Mouse (Mus musculus) embryonic fibroblast, embryonic 13.5 days (primary cell): ENCODE data around the gene Socs5. TPM values are rescaled to one million over a fixed set of nuclear protein-coding genes. Genes with fewer than 3 reads are reported as not detected.

Source experiments
- H3K27ac ChIP-seq: 2 replicates; pipeline ENCODE4 v1.5.1; 2012; ENCODE audit warnings: low read length, control low read depth, inconsistent platforms; ENCODE audit not compliant: insufficient read depth
- H3K4me1 ChIP-seq: 2 replicates; pipeline ENCODE4 v1.6.1; 2011; ENCODE audit warnings: low read length; ENCODE audit not compliant: control insufficient read depth, insufficient read depth
- H3K4me3 ChIP-seq: 2 replicates; pipeline ENCODE4 v1.5.1; 2011; ENCODE audit warnings: mild to moderate bottlenecking, control low read depth, low read length; ENCODE audit not compliant: insufficient read depth
- CTCF ChIP-seq: IDR thresholded peaks from 2 replicates; pipeline ENCODE4 v1.5.1; 2011; ENCODE audit warnings: mild to moderate bottlenecking, control low read depth, low read length, moderate library complexity, borderline replicate concordance; ENCODE audit not compliant: insufficient read depth
- POLR2A ChIP-seq: IDR thresholded peaks from 2 replicates; pipeline ENCODE4 v1.6.1; 2011; ENCODE audit warnings: low read depth, mild to moderate bottlenecking, control low read depth, low read length, moderate library complexity
- polyA plus RNA-seq: library from polyadenylated mRNA; stranded (reverse); fragments of >200 nt; gene quantifications from 2 replicates; pipeline ENCODE4 v1.2.4, GENCODE M21; 2011; ENCODE audit warnings: low read depth; ENCODE audit not compliant: missing spikeins, insufficient read length

Gene Socs5
- polyA plus RNA-seq, 1 experiment = 60.0 TPM

- H3K27ac ChIP-seq = no peak overlapping the region
- H3K4me1 ChIP-seq = peaks cover 12% of the 10 kb centered on the region
- no peak overlapping the region for H3K4me3 ChIP-seq
- TF ChIP-seq POLR2A = no peak
- TF ChIP-seq CTCF = no peak
Observed at GRCm38 (mm10) chr17:87157739-87158138, 50.3 kb downstream of the Socs5 start.

- Histone ChIP-seq H3K4me1 (peaks cover 12% of the 10 kb centered on the region), H3K27ac (no peak overlapping the region), H3K4me3 (no peak overlapping the region)
- TF ChIP-seq POLR2A = no peak
- no peak for TF ChIP-seq CTCF
Observed at GRCm38 (mm10) chr17:87158597-87158996, 51.1 kb downstream of the Socs5 start.

GRCm38 (mm10) chr17:87160270-87160669, 52.8 kb downstream of the Socs5 start:
- peak overlapping the region; percentile 63 for H3K27ac ChIP-seq
- no peak overlapping the region for H3K4me3 ChIP-seq
- H3K4me1 ChIP-seq = peaks cover 12% of the 10 kb centered on the region
- no peak for TF ChIP-seq POLR2A
- no peak for TF ChIP-seq CTCF

GRCm38 (mm10) chr17:87164312-87164922, 56.9 kb downstream of the Socs5 start:
- TF ChIP-seq POLR2A (no peak), CTCF (no peak)
- Histone ChIP-seq H3K4me3 (no peak overlapping the region), H3K4me1 (peaks cover 12% of the 10 kb centered on the region), H3K27ac (peak overlapping the region; percentile 64)

GRCm38 (mm10) chr17:87167407-87167806, 59.9 kb downstream of the Socs5 start:
- no peak for TF ChIP-seq CTCF
- no peak for TF ChIP-seq POLR2A
- Histone ChIP-seq H3K4me1 (peaks cover 14% of the 10 kb centered on the region), H3K27ac (no peak overlapping the region), H3K4me3 (no peak overlapping the region)

GRCm38 (mm10) chr17:87169076-87169475, 61.6 kb downstream of the Socs5 start:
- peak overlapping the region; percentile 96; the same call in 1 of the 2 replicates for H3K27ac ChIP-seq
- TF ChIP-seq CTCF = no peak
- no peak overlapping the region for H3K4me3 ChIP-seq
- H3K4me1 ChIP-seq = peaks cover 16% of the 10 kb centered on the region

- H3K4me1 ChIP-seq = peaks cover 18% of the 10 kb centered on the region
- H3K27ac ChIP-seq = peak overlapping the region; percentile 96
- no peak overlapping the region for H3K4me3 ChIP-seq
- no peak for TF ChIP-seq CTCF
- no peak for TF ChIP-seq POLR2A
Observed at GRCm38 (mm10) chr17:87170364-87170763, 62.9 kb downstream of the Socs5 start.

GRCm38 (mm10) chr17:87172031-87172430, 64.6 kb downstream of the Socs5 start:
- no peak overlapping the region for H3K4me3 ChIP-seq
- H3K4me1 ChIP-seq = peaks cover 26% of the 10 kb centered on the region
- TF ChIP-seq POLR2A (no peak), CTCF (no peak)
- H3K27ac ChIP-seq = peak overlapping the region; percentile 95

GRCm38 (mm10) chr17:87173966-87174365, 66.5 kb downstream of the Socs5 start:
- Histone ChIP-seq H3K4me3 (no peak overlapping the region), H3K4me1 (peaks cover 26% of the 10 kb centered on the region), H3K27ac (peak overlapping the region; percentile 92)
- TF ChIP-seq POLR2A (no peak), CTCF (no peak)

- peak; percentile 35; the same call in 1 of the 2 replicates for TF ChIP-seq POLR2A
- TF ChIP-seq CTCF = no peak
- H3K4me3 ChIP-seq = no peak overlapping the region
- H3K4me1 ChIP-seq = peaks cover 26% of the 10 kb centered on the region
- H3K27ac ChIP-seq = peak overlapping the region; percentile 92
Observed at GRCm38 (mm10) chr17:87174651-87175331, 67.3 kb downstream of the Socs5 start.
